ENCODE assay signal across 1 mouse cellular context in the genomic region with DNA sequence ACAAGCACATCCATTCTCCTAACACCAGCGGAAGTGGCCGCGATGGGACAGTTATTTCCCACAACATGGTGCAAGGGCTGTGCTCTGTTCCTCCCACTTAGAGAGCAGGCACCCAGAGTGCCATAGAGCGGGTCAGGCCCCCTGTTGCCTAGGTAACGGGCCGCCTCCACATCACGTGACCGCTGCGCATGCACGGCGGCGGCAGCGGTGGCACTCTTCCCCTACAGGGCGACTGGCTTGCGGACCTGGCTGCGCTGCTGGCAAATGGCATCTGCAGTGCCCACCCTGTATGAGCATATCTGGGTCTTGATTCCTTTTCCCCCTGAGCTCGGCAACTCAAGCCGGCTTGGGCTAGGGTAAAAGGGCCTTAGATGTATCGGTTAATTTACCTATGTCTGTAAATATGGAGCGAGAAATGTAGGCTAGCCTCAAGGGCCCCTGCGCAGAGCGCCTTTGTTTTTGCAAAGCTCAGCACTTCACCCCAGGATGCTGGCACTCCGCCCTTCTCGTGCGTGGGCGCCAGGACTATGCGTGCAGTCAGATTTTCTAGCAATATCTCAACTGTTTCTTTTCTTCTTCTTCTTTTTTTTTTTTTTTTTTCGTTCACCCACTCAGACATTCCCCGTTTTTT.
TF ChIP-seq lines count a peak whose summit lies in the region.

No protein-coding gene starts in this region.

TF ChIP-seq in MEL, 35 proteins besides CTCF, POLR2A, EP300 and RAD21 (continued from another document):
- TF ChIP-seq USF1 (IDR thresholded peaks at IDR 0.05; ENCODE audit: low read depth, low read length) (peak; percentile 98), TBP (IDR thresholded peaks at IDR 0.05; ENCODE audit: low read depth, low read length) (no peak), CHD1 (IDR thresholded peaks at IDR 0.05; ENCODE audit: low read depth, low read length) (no peak), TCF12 (IDR thresholded peaks at IDR 0.05; ENCODE audit: low read depth, low read length) (no peak), BHLHE40 (IDR thresholded peaks at IDR 0.05; ENCODE audit: borderline replicate concordance, low read depth, low read length) (peak; percentile 61; the same call in 1 of the 2 replicates), UBTF (IDR thresholded peaks at IDR 0.05; ENCODE audit: borderline replicate concordance, insufficient read depth, low read depth, low read length) (no peak), MAX (IDR thresholded peaks at IDR 0.05; ENCODE audit: low read length) (peak; percentile 78), ZKSCAN1 (IDR thresholded peaks at IDR 0.05; ENCODE audit: low read depth, low read length) (no peak)
